Mouse (Mus musculus) c-Kit-positive CD71-negative TER-119-negative erythroid progenitor cells, embryonic 14.5 days (primary cell): ENCODE measurements around the gene Ceacam13.
"Not testable (repeated sequence)": the region's sequence is repeated elsewhere in the genome, so short reads cannot be mapped to it uniquely, and the experiment has no call there.

Source experiments
- DNase-seq: peaks from one replicate; pipeline ENCODE4 v3.0.0-alpha.2; 2013; ENCODE audit warnings: low read depth

The Ceacam13 gene

GRCm38 (mm10) chr7:18009589-18009988 lies at the start of gene Ceacam13:
TSS of gene Ceacam13 (plus strand) at chr7:18009889.
- no peak for DNase-seq

- no peak for DNase-seq
These were observed 37.9 kb upstream of the Ceacam13 start, which contains the start of gene Ceacam11 for GRCm38 (mm10) chr7:17971824-17972223. TSS of gene Ceacam11 (plus strand) at chr7:17972124.

DNA sequence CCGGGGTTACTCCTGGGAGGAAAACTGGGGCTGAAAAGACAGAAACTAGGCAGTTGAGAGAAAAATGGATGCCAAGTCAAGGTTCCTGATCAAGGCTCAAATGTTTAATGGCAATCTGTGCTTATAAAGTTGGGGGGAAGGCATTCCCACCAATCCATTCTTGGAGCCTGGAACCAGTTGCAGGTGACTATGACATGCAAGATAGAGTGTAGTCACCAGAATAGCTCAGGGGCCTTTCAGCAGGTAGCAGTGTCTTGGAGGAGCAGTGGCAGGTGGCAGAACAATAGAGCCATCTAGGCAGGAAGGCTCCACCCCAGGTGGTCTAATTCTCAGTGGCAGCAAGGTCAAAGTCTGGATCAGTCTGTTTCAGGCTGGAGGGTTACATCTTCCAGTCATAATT lies 8.6 kb upstream of the Ceacam13 start:
- DNase-seq, result not testable (repeated sequence)

DNA sequence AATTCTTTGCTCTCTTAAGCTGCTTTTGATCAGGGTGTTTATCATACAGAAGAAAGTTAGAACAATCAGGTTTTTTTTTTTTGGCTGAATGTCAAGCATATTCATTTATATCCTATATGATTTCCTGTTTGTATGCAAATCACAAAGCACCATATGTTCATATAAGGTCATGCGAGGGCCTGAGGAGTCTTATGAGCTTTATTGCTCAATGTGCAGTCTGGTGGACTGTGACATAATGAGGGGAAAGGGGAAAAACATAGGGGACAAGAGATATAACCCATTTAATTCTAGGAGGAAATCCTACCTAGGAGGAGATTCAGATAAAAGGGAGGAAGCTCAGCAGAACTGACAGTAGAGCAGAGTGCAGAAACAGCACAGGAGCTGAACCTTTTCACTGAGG lies 55.9 kb downstream of the Ceacam13 start, which contains the start of gene Ceacam12:
Ceacam12 (plus strand) TSS at position 301 of the 400 bp plus-strand sequence.
- no peak for DNase-seq
